Mouse (Mus musculus) limb, embryonic 12.5 days (tissue): ENCODE results near the gene Fto. TPM values are rescaled to one million over a fixed set of nuclear protein-coding genes. Genes with fewer than 3 reads are reported as not detected.

Experiments used
- ATAC-seq: fragments of 200-750 bp; cut with Nextera tagmentation; 2 replicates; pipeline ENCODE4 v1.8.0; 2017; ENCODE audit warnings: low read depth, moderate TSS enrichment; ENCODE audit not compliant: insufficient number of reproducible peaks, insufficient read depth, low FRiP score, low TSS enrichment
- H3K27ac ChIP-seq: fragments of 300-500 bp; sonication (generic); 2 replicates; pipeline ENCODE4 v1.5.1; 2016; ENCODE audit warnings: mild to moderate bottlenecking, moderate library complexity
- H3K27me3 ChIP-seq: fragments of 300-500 bp; sonication (generic); 2 replicates; pipeline ENCODE4 v1.6.1; 2016; ENCODE audit warnings: mild to moderate bottlenecking, moderate library complexity
- H3K36me3 ChIP-seq: fragments of 300-500 bp; sonication (generic); 2 replicates; pipeline ENCODE4 v1.6.1; 2016; ENCODE audit warnings: mild to moderate bottlenecking, moderate library complexity
- H3K4me1 ChIP-seq: fragments of 300-500 bp; sonication (generic); replicated peaks from 2 replicates; pipeline ENCODE4 v1.6.1; 2016
- H3K4me2 ChIP-seq: fragments of 300-500 bp; sonication (generic); 2 replicates; pipeline ENCODE4 v1.6.1; 2016; ENCODE audit warnings: mild to moderate bottlenecking, moderate library complexity
- H3K4me3 ChIP-seq: fragments of 300-500 bp; sonication (generic); replicated peaks from 2 replicates; pipeline ENCODE4 v1.5.1; 2016; ENCODE audit warnings: mild to moderate bottlenecking
- H3K9ac ChIP-seq: fragments of 300-500 bp; sonication (generic); replicated peaks from 2 replicates; pipeline ENCODE4 v1.6.1; 2016; ENCODE audit warnings: mild to moderate bottlenecking, moderate library complexity
- H3K9me3 ChIP-seq: fragments of 300-500 bp; sonication (generic); 2 replicates; pipeline ENCODE4 v1.6.1; 2016; ENCODE audit warnings: mild to moderate bottlenecking, moderate library complexity
- WGBS: fragments of 180-500 bp; shearing (Covaris S2); methylation state at CpG from one replicate; pipeline ENCODE4 v1.1.7; 2016; 5-methylcytosine and 5-hydroxymethylcytosine counted together
- polyA plus RNA-seq: library from polyadenylated mRNA; unstranded; fragments of >200 nt; fragmentation: Nextera tagmentation; extraction: Ambion mirVana; gene quantifications from 2 replicates; pipeline ENCODE4 v1.2.1, GENCODE M21; 2016

The Fto gene
- polyA plus RNA-seq, 1 experiment from 2014 or later: 92.1 TPM

- Histone ChIP-seq H3K4me1 (peaks cover 4% of the 10 kb centered on the region), H3K36me3 (no peaks in the 10 kb centered on the region), H3K9ac (no peak overlapping the region), H3K9me3 (no peaks in the 10 kb centered on the region), H3K27ac (no peak overlapping the region), H3K4me2 (no peak overlapping the region), H3K4me3 (no peak overlapping the region), H3K27me3 (no peaks in the 10 kb centered on the region)
- 71% methylated on average over 1 of the region's 1 CpGs for WGBS
- ATAC-seq: no peak
Observed at GRCm38 (mm10) chr8:91283815-91284214, 29.5 kb upstream of the Fto start.

GRCm38 (mm10) chr8:91286237-91286636 lies 27.1 kb upstream of the Fto start:
- H3K27me3 ChIP-seq: no peaks in the 10 kb centered on the region
- ATAC-seq: no peak
- H3K36me3 ChIP-seq: no peaks in the 10 kb centered on the region

DNA sequence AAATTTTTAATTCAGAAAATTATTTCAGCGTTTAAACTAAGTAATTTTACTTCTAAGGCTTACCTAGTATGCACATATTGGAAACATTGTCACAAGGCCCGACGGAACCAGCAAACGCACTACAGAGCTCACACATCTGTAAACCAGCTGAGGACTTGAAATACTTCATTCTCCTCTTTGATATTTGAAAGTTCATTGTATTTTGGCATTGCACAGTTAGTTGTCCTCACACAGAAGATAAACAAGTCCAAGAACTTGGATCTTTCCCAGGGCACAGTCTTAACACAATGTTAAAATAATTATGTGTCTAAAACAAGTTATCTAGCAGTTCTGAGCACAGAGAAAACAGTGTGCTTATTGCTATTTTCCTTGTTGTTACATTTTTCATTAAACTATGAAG lies 22.7 kb upstream of the Fto start:
- no peak overlapping the region for H3K4me3 ChIP-seq
- 33% methylated on average over 4 of the region's 4 CpGs for WGBS
- no peaks in the 10 kb centered on the region for H3K27me3 ChIP-seq
- no peaks in the 10 kb centered on the region for H3K36me3 ChIP-seq
- no peak overlapping the region for H3K4me2 ChIP-seq
- H3K4me1 ChIP-seq: peaks cover 25% of the 10 kb centered on the region
- ATAC-seq: no peak
- H3K9me3 ChIP-seq: no peaks in the 10 kb centered on the region
- no peak overlapping the region for H3K27ac ChIP-seq
- H3K9ac ChIP-seq: no peak overlapping the region

More at GRCm38 (mm10) chr8:91286237-91286636, 27.1 kb upstream of the Fto start:
- Histone ChIP-seq H3K9ac (no peak overlapping the region), H3K9me3 (no peaks in the 10 kb centered on the region), H3K4me3 (no peak overlapping the region), H3K4me1 (peaks cover 11% of the 10 kb centered on the region), H3K27ac (no peak overlapping the region), H3K4me2 (no peak overlapping the region)
- 60% methylated on average over 8 of the region's 8 CpGs for WGBS

DNA sequence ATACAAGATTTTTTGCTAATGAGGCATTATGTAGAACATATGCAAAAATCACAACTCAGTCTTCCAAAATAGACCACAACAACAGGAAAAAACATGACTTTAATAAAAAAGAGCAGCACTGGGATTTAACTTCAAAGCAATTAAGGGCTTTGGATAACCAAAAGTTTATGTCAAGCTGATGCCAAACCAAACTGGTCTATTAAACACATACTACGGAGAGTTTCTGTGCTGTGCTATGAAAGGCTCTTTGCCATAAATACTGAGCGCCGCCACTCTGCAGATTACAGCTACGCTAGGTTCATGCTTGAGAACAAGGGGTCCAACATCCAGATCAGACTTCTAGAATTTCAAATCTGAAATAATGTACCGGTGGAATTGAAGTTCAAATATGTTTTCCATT lies 17.5 kb upstream of the Fto start:
- no peaks in the 10 kb centered on the region for H3K27me3 ChIP-seq
- H3K4me2 ChIP-seq: no peak overlapping the region
- WGBS: 36% methylated on average over 5 of the region's 5 CpGs
- peaks cover 17% of the 10 kb centered on the region for H3K4me1 ChIP-seq
- no peak overlapping the region for H3K27ac ChIP-seq
- H3K4me3 ChIP-seq: no peak overlapping the region
- H3K9me3 ChIP-seq: no peaks in the 10 kb centered on the region
- H3K36me3 ChIP-seq: peaks cover 4% of the 10 kb centered on the region; the same call in 1 of the 2 replicates
- no peak for ATAC-seq
- no peak overlapping the region for H3K9ac ChIP-seq

DNA sequence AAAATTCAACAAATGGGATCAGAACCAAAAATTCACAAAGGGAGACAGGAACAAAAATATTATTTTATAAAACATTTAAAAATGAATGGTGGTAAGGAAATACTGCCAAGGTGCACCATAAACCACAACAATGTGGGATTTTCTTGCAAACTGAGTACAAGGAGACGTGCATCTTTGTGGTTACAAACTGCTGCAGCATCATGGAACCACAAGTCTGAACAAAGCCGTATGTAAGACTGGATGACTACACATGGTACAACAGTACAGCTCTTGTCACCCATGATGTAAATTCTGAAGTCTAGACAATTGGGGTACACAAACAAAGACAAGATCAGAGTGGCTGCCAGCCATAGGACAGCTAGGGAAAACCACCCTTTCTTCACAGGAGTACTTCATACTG lies 14.7 kb upstream of the Fto start:
- H3K27me3 ChIP-seq: no peaks in the 10 kb centered on the region
- H3K4me2 ChIP-seq: no peak overlapping the region
- 87% methylated on average over 2 of the region's 2 CpGs for WGBS
- no peaks in the 10 kb centered on the region for H3K9me3 ChIP-seq
- H3K36me3 ChIP-seq: peaks cover 4% of the 10 kb centered on the region; the same call in 1 of the 2 replicates
- no peak overlapping the region for H3K27ac ChIP-seq
- H3K4me3 ChIP-seq: no peak overlapping the region
- ATAC-seq: no peak
- H3K9ac ChIP-seq: no peak overlapping the region
- no peaks in the 10 kb centered on the region; the same call in 1 of the 2 replicates for H3K4me1 ChIP-seq

DNA sequence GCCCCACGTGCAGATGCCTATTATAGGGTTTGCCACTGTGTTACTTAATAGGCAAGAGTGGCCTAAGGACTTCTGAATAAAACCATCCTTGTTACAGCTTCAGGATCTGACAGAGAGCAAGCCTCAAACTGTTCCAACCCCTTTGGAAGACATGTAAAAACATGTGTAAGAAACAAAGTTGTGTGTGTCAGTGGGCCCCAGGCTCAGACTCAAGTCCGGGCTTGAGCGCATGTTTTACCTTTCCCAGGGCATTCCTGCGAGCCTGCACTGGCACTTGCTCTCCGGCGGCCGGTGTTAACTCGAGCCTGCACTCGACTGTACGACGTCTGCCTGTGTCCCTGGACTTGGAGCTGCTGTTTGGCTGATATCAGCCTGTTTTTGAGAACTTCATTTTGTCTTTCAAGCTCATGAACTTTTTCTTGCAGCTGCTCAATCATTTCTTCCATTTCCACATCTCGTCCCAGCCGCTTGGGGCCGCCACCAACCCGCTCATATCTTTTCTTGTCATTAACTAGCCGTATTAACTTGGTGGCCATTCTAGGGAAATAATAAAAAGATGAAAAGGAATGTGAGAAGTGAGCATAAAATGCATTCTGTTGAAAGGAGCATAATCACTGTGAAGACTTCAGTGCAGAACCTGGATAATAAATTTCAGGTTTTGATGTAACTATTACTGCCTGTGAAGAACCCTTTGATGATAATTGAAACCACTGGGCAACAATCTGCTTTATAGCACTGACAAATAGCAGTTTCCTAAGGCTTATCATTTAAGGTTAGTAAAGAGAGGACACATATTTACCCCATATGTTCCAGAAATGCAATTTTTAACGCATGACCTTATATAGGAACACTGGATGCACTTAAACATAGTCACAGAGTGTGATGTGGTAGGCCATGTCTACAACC lies 8.6 kb upstream of the Fto start:
- H3K36me3 ChIP-seq: peaks cover 7% of the 10 kb centered on the region
- no peaks in the 10 kb centered on the region for H3K27me3 ChIP-seq
- H3K9me3 ChIP-seq: no peaks in the 10 kb centered on the region
- H3K27ac ChIP-seq: peak overlapping the region; percentile 70
- H3K9ac ChIP-seq: no peak overlapping the region
- WGBS: 13% methylated on average over 17 of the region's 17 CpGs
- peak; percentile 56; the same call in 1 of the 2 replicates for ATAC-seq
- H3K4me3 ChIP-seq: no peak overlapping the region
- peaks cover 8% of the 10 kb centered on the region for H3K4me1 ChIP-seq
- peak overlapping the region; percentile 17; the same call in 1 of the 2 replicates for H3K4me2 ChIP-seq

- H3K4me1 ChIP-seq: peaks cover 30% of the 10 kb centered on the region
- H3K9me3 ChIP-seq: no peaks in the 10 kb centered on the region
- peak overlapping the region; percentile 73 for H3K4me2 ChIP-seq
- 84% methylated on average over 2 of the region's 2 CpGs for WGBS
- ATAC-seq: no peak
- peak overlapping the region; percentile 62 for H3K4me3 ChIP-seq
- H3K27me3 ChIP-seq: no peaks in the 10 kb centered on the region
- peaks cover 3% of the 10 kb centered on the region for H3K36me3 ChIP-seq
- H3K9ac ChIP-seq: peak overlapping the region; percentile 68
- H3K27ac ChIP-seq: no peak overlapping the region
Observed at GRCm38 (mm10) chr8:91312342-91312741, 983 bp upstream of the Fto start.

- Histone ChIP-seq H3K4me2 (no peak overlapping the region), H3K4me3 (no peak overlapping the region), H3K27me3 (no peaks in the 10 kb centered on the region), H3K9me3 (no peaks in the 10 kb centered on the region), H3K27ac (no peak overlapping the region), H3K4me1 (peaks cover 26% of the 10 kb centered on the region), H3K36me3 (peaks cover 5% of the 10 kb centered on the region; the same call in 1 of the 2 replicates), H3K9ac (no peak overlapping the region)
- no peak for ATAC-seq
- WGBS: 92% methylated on average over 5 of the region's 5 CpGs
Observed at GRCm38 (mm10) chr8:91317567-91318227, 4.4 kb downstream of the Fto start.

- Histone ChIP-seq H3K9ac (no peak overlapping the region), H3K4me2 (no peak overlapping the region), H3K36me3 (peaks cover 5% of the 10 kb centered on the region; the same call in 1 of the 2 replicates), H3K4me1 (peaks cover 24% of the 10 kb centered on the region), H3K9me3 (no peaks in the 10 kb centered on the region), H3K27ac (no peak overlapping the region), H3K4me3 (no peak overlapping the region), H3K27me3 (no peaks in the 10 kb centered on the region)
- ATAC-seq: no peak
- WGBS: 84% methylated on average over 7 of the region's 7 CpGs
Observed at GRCm38 (mm10) chr8:91318938-91319729, 5.8 kb downstream of the Fto start.

- 88% methylated on average over 7 of the region's 7 CpGs for WGBS
- ATAC-seq: no peak
Observed at GRCm38 (mm10) chr8:91323511-91323910, 10.2 kb downstream of the Fto start.

DNA sequence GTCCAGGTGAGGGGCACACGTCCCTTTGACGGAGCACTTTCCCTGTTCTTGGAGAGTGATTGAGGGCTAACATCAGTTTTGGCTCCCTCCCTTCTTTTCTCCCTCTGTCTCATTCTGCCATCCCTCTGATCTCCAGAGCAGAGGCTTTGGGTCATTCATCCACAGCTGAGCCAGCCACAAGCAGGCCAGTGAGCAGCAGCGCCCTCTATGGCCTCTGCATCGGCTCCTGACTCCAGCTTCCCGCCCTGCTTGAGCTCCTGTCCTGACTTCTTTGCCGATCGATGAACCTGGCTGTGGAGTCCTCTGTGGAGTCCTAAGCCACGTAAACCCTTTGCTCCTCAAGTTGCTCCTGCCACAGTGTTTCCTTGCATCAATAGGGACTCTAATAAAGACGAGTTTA lies 10.9 kb downstream of the Fto start:
- no peaks in the 10 kb centered on the region for H3K9me3 ChIP-seq
- H3K9ac ChIP-seq: no peak overlapping the region
- WGBS: 53% methylated on average over 9 of the region's 9 CpGs
- no peak overlapping the region for H3K27ac ChIP-seq
- H3K4me2 ChIP-seq: no peak overlapping the region
- ATAC-seq: no peak
- H3K27me3 ChIP-seq: no peaks in the 10 kb centered on the region
- H3K36me3 ChIP-seq: peaks cover 12% of the 10 kb centered on the region
- H3K4me1 ChIP-seq: peaks cover 7% of the 10 kb centered on the region
- H3K4me3 ChIP-seq: no peak overlapping the region

More at GRCm38 (mm10) chr8:91323511-91323910, 10.2 kb downstream of the Fto start:
- Histone ChIP-seq H3K4me1 (no peaks in the 10 kb centered on the region; the same call in 1 of the 2 replicates), H3K4me2 (no peak overlapping the region), H3K9me3 (no peaks in the 10 kb centered on the region), H3K36me3 (peaks cover 15% of the 10 kb centered on the region), H3K27me3 (no peaks in the 10 kb centered on the region), H3K9ac (no peak overlapping the region), H3K4me3 (no peak overlapping the region), H3K27ac (no peak overlapping the region)
